9 mouse cellular contexts compared by ENCODE assay signal in the genomic region with DNA sequence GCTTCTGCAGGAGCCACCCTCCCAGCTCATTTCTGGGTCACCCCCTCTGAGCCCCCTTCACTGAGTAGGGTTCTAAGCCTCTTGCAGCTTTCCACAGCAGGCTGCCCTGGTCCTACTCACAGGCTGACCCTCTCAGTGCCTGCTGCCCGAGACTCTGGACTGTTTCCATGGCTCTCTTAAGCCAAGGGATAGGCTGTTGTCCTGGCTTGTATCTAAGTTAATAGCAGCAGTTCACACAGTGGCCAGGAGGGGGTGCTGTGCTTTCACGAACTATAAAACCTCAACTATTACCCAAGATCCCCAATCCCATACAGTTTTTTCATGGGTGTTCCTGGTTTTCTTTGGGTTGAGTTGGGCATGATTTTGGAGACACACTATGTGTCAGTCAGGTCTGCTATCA. TPM values are rescaled to one million over a fixed set of nuclear protein-coding genes. Genes with fewer than 3 reads are reported as not detected.
DNase-seq lines count a peak whose midpoint lies in the region; ATAC-seq and TF ChIP-seq lines count a peak whose summit lies in the region.
"Had no signal": no experiment of that assay in that cellular context is flagged by ENCODE, and none has a peak within 500 bp of the region (broad histone marks: within the 10 kb centered on the region; RNA-seq: fewer than 3 reads in every experiment).

No protein-coding gene starts in this region.

- no peaks in the 10 kb centered on the region for H3K4me1 ChIP-seq in liver, adult 2 months (ENCODE audit: control insufficient read depth, insufficient read depth, low read length)
- no peaks in the 10 kb centered on the region for H3K4me1 ChIP-seq in liver, embryonic 11.5 days (replicated peaks; ENCODE audit: control insufficient read depth, insufficient read depth, low read length)
- no peaks in the 10 kb centered on the region for H3K4me1 ChIP-seq in limb, embryonic 14.5 days (ENCODE audit: control insufficient read depth, insufficient read depth, low read length)
- H3K4me1 ChIP-seq: megakaryocyte, embryonic 14.5 days had no signal

- H3K27ac ChIP-seq in liver, adult 2 months (replicated peaks; ENCODE audit: insufficient read depth, low read depth, low read length), result no peak overlapping the region
- no peak overlapping the region for H3K27ac ChIP-seq in liver, embryonic 11.5 days (ENCODE audit: low read depth, low read length)
- H3K27ac ChIP-seq in limb, embryonic 14.5 days (replicated peaks; ENCODE audit: low read depth, low read length), result no peak overlapping the region

- no peak overlapping the region for H3K4me3 ChIP-seq in liver, adult 2 months (ENCODE audit: insufficient read depth, low read depth, low read length)
- H3K4me3 ChIP-seq in liver, embryonic 11.5 days (ENCODE audit: low read depth, low read length), result no peak overlapping the region
- H3K4me3 ChIP-seq in limb, embryonic 14.5 days (replicated peaks; ENCODE audit: low read length), result no peak overlapping the region
- H3K4me3 ChIP-seq: megakaryocyte, embryonic 14.5 days had no signal

- H3K9me3 ChIP-seq in liver, embryonic 11.5 days (ENCODE audit: control insufficient read depth, low read length), result no peaks in the 10 kb centered on the region
- H3K9me3 ChIP-seq in limb, embryonic 14.5 days (ENCODE audit: control insufficient read depth, low read length), result no peaks in the 10 kb centered on the region
- H3K9me3 ChIP-seq: megakaryocyte, embryonic 14.5 days had no signal

- H3K9ac ChIP-seq in liver, adult 2 months (ENCODE audit: low read depth, low read length), result no peak overlapping the region
- no peak overlapping the region for H3K9ac ChIP-seq in liver, embryonic 11.5 days (ENCODE audit: low read depth, low read length)
- H3K9ac ChIP-seq in limb, embryonic 14.5 days (ENCODE audit: low read depth, low read length, severe bottlenecking), result no peak overlapping the region

- WGBS in liver, adult 2 months, result 13% methylated on average over 2 of the region's 2 CpGs
- 19% methylated on average over 2 of the region's 2 CpGs for WGBS in liver, embryonic 11.5 days
- 40% methylated on average over 2 of the region's 2 CpGs for WGBS in limb, embryonic 14.5 days

- H3K79me2 ChIP-seq in liver, adult 2 months (ENCODE audit: control insufficient read depth, insufficient read depth, low read length), result no peaks in the 10 kb centered on the region

- no peaks in the 10 kb centered on the region for H3K36me3 ChIP-seq in liver, adult 2 months (ENCODE audit: control insufficient read depth, insufficient read depth, low read length)
- H3K36me3 ChIP-seq in liver, embryonic 11.5 days (ENCODE audit: control insufficient read depth, insufficient read depth, low read length), result no peaks in the 10 kb centered on the region
- H3K36me3 ChIP-seq in limb, embryonic 14.5 days (ENCODE audit: control insufficient read depth, insufficient read depth, low read length), result no peaks in the 10 kb centered on the region

- no peak for TF ChIP-seq POLR2A in liver, adult 2 months (IDR thresholded peaks at IDR 0.05; ENCODE audit: extremely low read depth, insufficient read depth, low read length)
- TF ChIP-seq POLR2A in limb, embryonic 14.5 days (IDR thresholded peaks at IDR 0.05; ENCODE audit: borderline replicate concordance, extremely low read depth, insufficient read depth, insufficient read length), result no peak

- no peaks in the 10 kb centered on the region for H3K27me3 ChIP-seq in liver, adult 2 months (ENCODE audit: control insufficient read depth, insufficient read depth, low read length)
- no peaks in the 10 kb centered on the region for H3K27me3 ChIP-seq in liver, embryonic 11.5 days (replicated peaks; ENCODE audit: control insufficient read depth, insufficient read depth, low read length)
- no peaks in the 10 kb centered on the region for H3K27me3 ChIP-seq in limb, embryonic 14.5 days (ENCODE audit: control insufficient read depth, insufficient read depth, low read length)

- no peak overlapping the region for H3K4me2 ChIP-seq in liver, embryonic 11.5 days
- H3K4me2 ChIP-seq in limb, embryonic 14.5 days (replicated peaks; ENCODE audit: low read depth, low read length, severe bottlenecking), result no peak overlapping the region

- DNase-seq in liver, adult 2 months (ENCODE audit: extremely low read depth, low read depth, low spot score), result peak; percentile 31
- no peak for DNase-seq in liver, embryonic 11.5 days (ENCODE audit: low spot score)
- peak; percentile 31 for DNase-seq in MEL-GATA-1-ER (ENCODE audit: extremely low read depth, low read depth)
- peak; percentile 6 for DNase-seq in c-Kit-negative CD71-positive TER-119-positive erythroid progenitor cells, embryonic 14.5 days (ENCODE audit: low read depth, low spot score)
- DNase-seq in limb, embryonic 14.5 days (ENCODE audit: low spot score), result peak; percentile 32
- DNase-seq in right cerebral cortex, postnatal 14 days, result peak; percentile 59

- TF ChIP-seq CTCF in liver, adult 2 months (IDR thresholded peaks at IDR 0.05; ENCODE audit: low read depth, low read length), result peak; percentile 67

- ATAC-seq in liver, embryonic 11.5 days (replicated peaks; ENCODE audit: low FRiP score), result no peak
- ATAC-seq in granulocyte monocyte progenitor cell, adult 5-6 weeks (replicated peaks; ENCODE audit: poor library complexity, severe bottlenecking), result peak; percentile 63
- ATAC-seq in limb, embryonic 14.5 days (ENCODE audit: low FRiP score, low read depth), result no peak

RNA-seq across cellular contexts. Expression of a gene that starts 2.3 kb away (rescaled TPM):
- total RNA-seq in liver, adult 2 months (2014; rRNA removed), result not detected in 2 replicates
- not detected in 2 replicates for polyA plus RNA-seq in liver, adult 2 months (2012; rRNA removed)
- not detected in 2 replicates for polyA plus RNA-seq in liver, embryonic 11.5 days (2014; fragmentation: Nextera tagmentation; extraction: Ambion mirVana)
- total RNA-seq in granulocyte monocyte progenitor cell, adult 5-6 weeks (2014; fragmentation: Nextera tagmentation), result not detected in 2 replicates
- not detected in 2 replicates for total RNA-seq in granulocyte monocyte progenitor cell, adult 5-6 weeks (2017)
- polyA plus RNA-seq in limb, embryonic 14.5 days (2012; rRNA removed), result not detected in 2 replicates
- polyA plus RNA-seq in limb, embryonic 14.5 days (2014; fragmentation: Nextera tagmentation; extraction: Ambion mirVana), result not detected in 2 replicates
- total RNA-seq: heart, adult 18-20 months had no signal

RNA-seq across cellular contexts. Expression of a gene that starts 15.6 kb away (rescaled TPM):
- 0.87 and 1.4 TPM in 2 replicates for total RNA-seq in liver, adult 2 months (2014; rRNA removed)
- polyA plus RNA-seq in liver, adult 2 months (2012; rRNA removed), result 0.91 and 1.7 TPM in 2 replicates
- polyA plus RNA-seq in liver, embryonic 11.5 days (2014; fragmentation: Nextera tagmentation; extraction: Ambion mirVana), result 0.04 and 0.08 TPM in 2 replicates
- 0.17 and 1.3 TPM in 2 replicates for total RNA-seq in granulocyte monocyte progenitor cell, adult 5-6 weeks (2014; fragmentation: Nextera tagmentation)
- total RNA-seq in granulocyte monocyte progenitor cell, adult 5-6 weeks (2017), result 0.77 and 0.90 TPM in 2 replicates
- 0.11 and 0.22 TPM in 2 replicates for polyA plus RNA-seq in limb, embryonic 14.5 days (2012; rRNA removed)
- polyA plus RNA-seq in limb, embryonic 14.5 days (2014; fragmentation: Nextera tagmentation; extraction: Ambion mirVana), result 0.22 TPM in 1 of 2 replicates, not detected in the other

RNA-seq across cellular contexts. Expression of a gene that starts 19.3 kb away (rescaled TPM):
- 1.5 TPM in 2 replicates for total RNA-seq in liver, adult 2 months (2014; rRNA removed)
- polyA plus RNA-seq in liver, adult 2 months (2012; rRNA removed), result 0.39 and 1.6 TPM in 2 replicates
- polyA plus RNA-seq in liver, embryonic 11.5 days (2014; fragmentation: Nextera tagmentation; extraction: Ambion mirVana), result 0.19 TPM in 1 of 2 replicates, not detected in the other
- total RNA-seq in granulocyte monocyte progenitor cell, adult 5-6 weeks (2014; fragmentation: Nextera tagmentation), result 3.8 TPM in 1 of 2 replicates, not detected in the other
- total RNA-seq in granulocyte monocyte progenitor cell, adult 5-6 weeks (2017), result 0.21 and 2.5 TPM in 2 replicates
- 0.58 and 0.85 TPM in 2 replicates for polyA plus RNA-seq in limb, embryonic 14.5 days (2012; rRNA removed)
- 0.10 and 0.19 TPM in 2 replicates for polyA plus RNA-seq in limb, embryonic 14.5 days (2014; fragmentation: Nextera tagmentation; extraction: Ambion mirVana)

RNA-seq across cellular contexts. Expression of a gene that starts 43.4 kb away (rescaled TPM):
- total RNA-seq in liver, adult 2 months (2014; rRNA removed), result 1.8 and 1.9 TPM in 2 replicates
- polyA plus RNA-seq in liver, adult 2 months (2012; rRNA removed), result 1.3 and 5.4 TPM in 2 replicates
- polyA plus RNA-seq in liver, embryonic 11.5 days (2014; fragmentation: Nextera tagmentation; extraction: Ambion mirVana), result 0.23 and 0.29 TPM in 2 replicates
- 0.47 TPM in 1 of 2 replicates, not detected in the other for total RNA-seq in granulocyte monocyte progenitor cell, adult 5-6 weeks (2014; fragmentation: Nextera tagmentation)
- total RNA-seq in granulocyte monocyte progenitor cell, adult 5-6 weeks (2017), result 1.0 TPM in 1 of 2 replicates, not detected in the other
- 1.1 and 1.5 TPM in 2 replicates for polyA plus RNA-seq in limb, embryonic 14.5 days (2012; rRNA removed)
- polyA plus RNA-seq in limb, embryonic 14.5 days (2014; fragmentation: Nextera tagmentation; extraction: Ambion mirVana), result 0.23 and 0.75 TPM in 2 replicates

RNA-seq across cellular contexts. Expression of a gene that starts 54.1 kb away (rescaled TPM):
- not detected in 2 replicates for total RNA-seq in liver, adult 2 months (2014; rRNA removed)
- not detected in 2 replicates for polyA plus RNA-seq in liver, adult 2 months (2012; rRNA removed)
- not detected in 2 replicates for polyA plus RNA-seq in liver, embryonic 11.5 days (2014; fragmentation: Nextera tagmentation; extraction: Ambion mirVana)
- total RNA-seq in granulocyte monocyte progenitor cell, adult 5-6 weeks (2014; fragmentation: Nextera tagmentation), result not detected in 2 replicates
- total RNA-seq in granulocyte monocyte progenitor cell, adult 5-6 weeks (2017), result not detected in 2 replicates
- polyA plus RNA-seq in limb, embryonic 14.5 days (2012; rRNA removed), result not detected in 2 replicates
- polyA plus RNA-seq in limb, embryonic 14.5 days (2014; fragmentation: Nextera tagmentation; extraction: Ambion mirVana), result not detected in 2 replicates
- total RNA-seq: heart, adult 18-20 months had no signal
